Mouse (Mus musculus): ENCODE results near the gene Gpr1. TPM values are rescaled to one million over a fixed set of nuclear protein-coding genes. Genes with fewer than 3 reads are reported as not detected.
A peak's percentile ranks its signal among the peaks of the same experiment; 100 is the strongest.

The Gpr1 gene
- total RNA-seq, 1 experiment, result 1.3 TPM

DNA sequence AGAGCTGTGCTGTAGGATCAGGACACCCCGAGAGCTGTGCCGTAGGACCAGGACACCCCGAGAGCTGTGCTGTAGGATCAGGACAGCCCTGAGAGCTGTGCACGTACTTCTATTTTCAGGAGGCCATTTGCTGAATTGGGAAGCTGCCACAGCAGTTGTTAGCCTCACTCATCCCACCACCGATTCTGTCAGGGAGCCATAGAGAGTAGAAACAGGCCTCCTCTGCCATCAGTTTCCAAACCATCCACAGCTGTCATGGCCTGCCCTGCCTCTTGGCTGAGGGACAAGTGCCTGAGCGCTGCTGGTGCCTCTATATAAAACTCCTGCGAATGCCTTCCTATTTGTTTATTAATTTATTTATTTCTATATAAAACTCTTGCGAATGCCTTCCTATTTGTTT is 25.4 kb upstream of the Gpr1 start:
- TF ChIP-seq MAFK (IDR thresholded peaks at IDR 0.05; ENCODE audit: insufficient read depth, low read depth, low read length), result no peak
- no peak for TF ChIP-seq CHD2 (IDR thresholded peaks at IDR 0.05; ENCODE audit: low read depth, low read length)
- TF ChIP-seq HCFC1 (IDR thresholded peaks at IDR 0.05; ENCODE audit: borderline replicate concordance, insufficient read depth, low read length), result no peak
- no peak for TF ChIP-seq ZNF384 (IDR thresholded peaks at IDR 0.05; ENCODE audit: low read depth, low read length)
- TF ChIP-seq ZC3H11A (IDR thresholded peaks at IDR 0.05; ENCODE audit: borderline replicate concordance, low read depth, low read length), result no peak
- in situ Hi-C loops (cut with MboI; ENCODE audit: low sequenced_read_pairs in 2 of 2, unreplicated experiment in 2 of 2), result no loop called here
- Histone ChIP-seq H3K9ac (ENCODE audit: insufficient read depth, low read depth, low read length, poor library complexity, severe bottlenecking) (no peak overlapping the region), H3K4me3 (ENCODE audit: insufficient read depth in 1 of 2, low read depth in 1 of 2, low read length in 2 of 2, poor library complexity in 1 of 2, severe bottlenecking in 1 of 2) (no peak overlapping the region), H3K4me1 (ENCODE audit: control insufficient read depth in 2 of 2, insufficient read depth in 2 of 2, low read length in 2 of 2, poor library complexity in 1 of 2) (peaks cover 0 to 13% of the 10 kb centered on the region in 2 experiments; a peak in 2 of 4 replicates), H3K9me3 (ENCODE audit: control insufficient read depth, insufficient read depth, low read depth, low read length) (no peaks in the 10 kb centered on the region), H3K27ac (ENCODE audit: insufficient read depth, low read depth, low read length, poor library complexity, severe bottlenecking) (peak overlapping the region; percentile 9; the same call in 1 of the 2 replicates), H3K36me3 (ENCODE audit: control insufficient read depth, insufficient read depth, low read length, poor library complexity, severe bottlenecking) (no peaks in the 10 kb centered on the region; the same call in none of the 2 replicates)
- DNase-seq (ENCODE audit: low read depth, low spot score), result no peak

DNA sequence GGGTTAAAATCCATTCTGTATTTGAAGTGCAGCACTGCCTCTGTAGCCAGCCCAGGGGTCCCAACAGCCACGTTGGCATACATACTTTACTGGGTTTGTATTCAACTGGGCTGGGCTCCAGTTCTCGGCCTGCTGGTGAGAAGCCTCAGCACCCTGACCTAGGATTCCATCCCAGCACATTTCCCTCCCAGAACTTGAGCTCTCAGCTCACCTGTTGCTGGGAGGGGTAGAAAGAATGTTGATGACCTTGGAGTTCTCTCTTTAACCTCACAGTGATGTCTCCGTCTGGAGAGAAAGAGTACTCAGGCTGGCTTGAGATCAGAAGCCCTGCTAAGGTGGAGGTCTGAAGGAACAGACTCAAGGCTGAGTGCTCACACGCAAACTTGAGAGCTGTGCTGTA is 25.0 kb upstream of the Gpr1 start:
- DNase-seq (ENCODE audit: low read depth, low spot score), result no peak
- Histone ChIP-seq H3K27ac (ENCODE audit: insufficient read depth, low read depth, low read length, poor library complexity, severe bottlenecking) (0 out of 2 replicates have a peak overlapping the region, but pooled peaks have one; percentile 9), H3K36me3 (ENCODE audit: control insufficient read depth, insufficient read depth, low read length, poor library complexity, severe bottlenecking) (no peaks in the 10 kb centered on the region; the same call in none of the 2 replicates), H3K4me3 (ENCODE audit: insufficient read depth in 1 of 2, low read depth in 1 of 2, low read length in 2 of 2, poor library complexity in 1 of 2, severe bottlenecking in 1 of 2) (no peak overlapping the region), H3K4me1 (ENCODE audit: control insufficient read depth in 2 of 2, insufficient read depth in 2 of 2, low read length in 2 of 2, poor library complexity in 1 of 2) (peaks cover 0 to 13% of the 10 kb centered on the region in 2 experiments; a peak in 2 of 4 replicates), H3K9ac (ENCODE audit: insufficient read depth, low read depth, low read length, poor library complexity, severe bottlenecking) (no peak overlapping the region), H3K9me3 (ENCODE audit: control insufficient read depth, insufficient read depth, low read depth, low read length) (no peaks in the 10 kb centered on the region)
- TF ChIP-seq HCFC1 (IDR thresholded peaks at IDR 0.05; ENCODE audit: borderline replicate concordance, insufficient read depth, low read length) (no peak), CHD2 (IDR thresholded peaks at IDR 0.05; ENCODE audit: low read depth, low read length) (no peak), ZC3H11A (IDR thresholded peaks at IDR 0.05; ENCODE audit: borderline replicate concordance, low read depth, low read length) (no peak), ZNF384 (IDR thresholded peaks at IDR 0.05; ENCODE audit: low read depth, low read length) (no peak), MAFK (IDR thresholded peaks at IDR 0.05; ENCODE audit: insufficient read depth, low read depth, low read length) (no peak)
- in situ Hi-C loops (cut with MboI; ENCODE audit: low sequenced_read_pairs in 2 of 2, unreplicated experiment in 2 of 2), result no loop called here

DNA sequence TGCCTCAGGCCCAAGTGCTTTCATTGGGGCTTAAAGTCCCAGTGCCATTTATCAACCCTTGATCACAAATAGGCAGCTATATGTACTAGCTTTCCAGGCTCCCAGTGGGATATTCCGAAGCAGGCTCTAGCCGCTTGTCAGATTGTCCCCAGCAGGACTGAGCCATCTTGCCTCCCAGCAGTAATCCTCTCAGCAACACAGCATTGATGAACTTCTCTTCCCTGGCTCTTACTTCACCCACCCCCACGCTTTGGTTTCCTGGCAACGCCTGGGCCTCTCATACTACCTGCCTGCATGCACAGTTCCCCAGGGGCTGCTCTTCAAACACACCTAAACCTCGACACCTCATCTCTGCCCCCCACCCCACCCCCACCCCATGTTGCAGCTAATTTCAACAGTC is 23.0 kb upstream of the Gpr1 start:
- DNase-seq (ENCODE audit: low read depth, low spot score), result no peak
- in situ Hi-C loops (cut with MboI; ENCODE audit: low sequenced_read_pairs in 2 of 2, unreplicated experiment in 2 of 2), result no loop called here

DNA sequence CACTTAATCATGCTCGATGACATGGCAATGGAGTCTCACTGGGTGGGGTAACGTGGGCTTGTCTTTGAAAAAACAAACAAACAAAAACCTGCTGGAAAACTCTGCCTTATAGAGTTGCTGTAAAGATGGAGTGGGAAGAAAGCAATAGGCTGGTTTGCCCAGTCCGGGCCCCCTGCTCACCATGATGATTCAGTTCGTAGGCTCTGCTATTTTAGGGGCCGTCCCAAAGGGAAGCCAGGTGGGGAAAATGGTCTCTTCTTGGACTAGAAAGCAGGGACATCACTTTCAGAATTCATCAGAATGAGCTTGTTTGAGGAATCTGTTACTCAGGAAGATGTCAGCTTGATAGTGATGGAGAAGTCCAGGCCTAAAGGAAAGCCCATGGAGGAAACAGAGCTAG is 12.9 kb upstream of the Gpr1 start:
- Histone ChIP-seq H3K27ac (ENCODE audit: insufficient read depth, low read depth, low read length, poor library complexity, severe bottlenecking) (no peak overlapping the region), H3K9me3 (ENCODE audit: control insufficient read depth, insufficient read depth, low read depth, low read length) (no peaks in the 10 kb centered on the region), H3K4me1 (ENCODE audit: control insufficient read depth in 2 of 2, insufficient read depth in 2 of 2, low read length in 2 of 2, poor library complexity in 1 of 2) (no peaks in the 10 kb centered on the region; a peak in 2 of 4 replicates), H3K36me3 (ENCODE audit: control insufficient read depth, insufficient read depth, low read length, poor library complexity, severe bottlenecking) (peaks cover 3% of the 10 kb centered on the region; the same call in 1 of the 2 replicates), H3K9ac (ENCODE audit: insufficient read depth, low read depth, low read length, poor library complexity, severe bottlenecking) (no peak overlapping the region), H3K4me3 (ENCODE audit: insufficient read depth in 1 of 2, low read depth in 1 of 2, low read length in 2 of 2, poor library complexity in 1 of 2, severe bottlenecking in 1 of 2) (no peak overlapping the region)
- no peak for DNase-seq (ENCODE audit: low read depth, low spot score)
- TF ChIP-seq HCFC1 (IDR thresholded peaks at IDR 0.05; ENCODE audit: borderline replicate concordance, insufficient read depth, low read length) (no peak), ZNF384 (IDR thresholded peaks at IDR 0.05; ENCODE audit: low read depth, low read length) (no peak), MAFK (IDR thresholded peaks at IDR 0.05; ENCODE audit: insufficient read depth, low read depth, low read length) (no peak), ZC3H11A (IDR thresholded peaks at IDR 0.05; ENCODE audit: borderline replicate concordance, low read depth, low read length) (no peak), CHD2 (IDR thresholded peaks at IDR 0.05; ENCODE audit: low read depth, low read length) (no peak)
- in situ Hi-C loops (cut with MboI; ENCODE audit: low sequenced_read_pairs in 2 of 2, unreplicated experiment in 2 of 2), result no loop called here

More for the DNA sequence above, 23.0 kb upstream of the Gpr1 start:
- Histone ChIP-seq H3K4me3 (ENCODE audit: insufficient read depth in 1 of 2, low read depth in 1 of 2, low read length in 2 of 2, poor library complexity in 1 of 2, severe bottlenecking in 1 of 2) (no peak overlapping the region), H3K9me3 (ENCODE audit: control insufficient read depth, insufficient read depth, low read depth, low read length) (no peaks in the 10 kb centered on the region), H3K9ac (ENCODE audit: insufficient read depth, low read depth, low read length, poor library complexity, severe bottlenecking) (no peak overlapping the region), H3K4me1 (ENCODE audit: control insufficient read depth in 2 of 2, insufficient read depth in 2 of 2, low read length in 2 of 2, poor library complexity in 1 of 2) (peaks cover 0 to 13% of the 10 kb centered on the region in 2 experiments; a peak in 2 of 4 replicates), H3K36me3 (ENCODE audit: control insufficient read depth, insufficient read depth, low read length, poor library complexity, severe bottlenecking) (no peaks in the 10 kb centered on the region; the same call in none of the 2 replicates), H3K27ac (ENCODE audit: insufficient read depth, low read depth, low read length, poor library complexity, severe bottlenecking) (no peak overlapping the region)
- TF ChIP-seq ZNF384 (IDR thresholded peaks at IDR 0.05; ENCODE audit: low read depth, low read length) (no peak), ZC3H11A (IDR thresholded peaks at IDR 0.05; ENCODE audit: borderline replicate concordance, low read depth, low read length) (no peak), HCFC1 (IDR thresholded peaks at IDR 0.05; ENCODE audit: borderline replicate concordance, insufficient read depth, low read length) (no peak), MAFK (IDR thresholded peaks at IDR 0.05; ENCODE audit: insufficient read depth, low read depth, low read length) (no peak)

All from ES-E14 (cell line).